Mouse (Mus musculus) stomach, embryonic 14.5 days (tissue): ENCODE data around the gene Xlr5a. TPM values are rescaled to one million over a fixed set of nuclear protein-coding genes. Genes with fewer than 3 reads are reported as not detected.
"Not testable (repeated sequence)": the region's sequence is repeated elsewhere in the genome, so short reads cannot be mapped to it uniquely, and the experiment has no call there.

Source experiments
- ATAC-seq: fragments of 200-750 bp; cut with Nextera tagmentation; 2 replicates; pipeline ENCODE4 v1.8.0; 2017; ENCODE audit warnings: low read depth, moderate TSS enrichment; ENCODE audit not compliant: insufficient number of reproducible peaks, insufficient read depth, low FRiP score
- H3K27ac ChIP-seq: fragments of 300-500 bp; sonication (generic); 2 replicates; pipeline ENCODE4 v1.5.1; 2014; ENCODE audit warnings: mild to moderate bottlenecking, low read length, moderate library complexity, mixed read lengths
- H3K27me3 ChIP-seq: fragments of 300-500 bp; sonication (generic); 2 replicates; pipeline ENCODE4 v1.6.1; 2014; ENCODE audit warnings: low read length, control low read depth, mixed read lengths; ENCODE audit not compliant: control insufficient read depth, insufficient read depth
- H3K36me3 ChIP-seq: fragments of 300-500 bp; sonication (generic); 2 replicates; pipeline ENCODE4 v1.6.1; 2014; ENCODE audit warnings: mild to moderate bottlenecking, control low read depth, low read length, moderate library complexity, mixed read lengths; ENCODE audit not compliant: control insufficient read depth, insufficient read depth
- H3K4me1 ChIP-seq: fragments of 300-500 bp; sonication (generic); 2 replicates; pipeline ENCODE4 v1.6.1; 2014; ENCODE audit warnings: low read length, control low read depth, mixed read lengths; ENCODE audit not compliant: control insufficient read depth, insufficient read depth
- H3K4me2 ChIP-seq: fragments of 300-500 bp; sonication (generic); replicated peaks from 2 replicates; pipeline ENCODE4 v1.6.1; 2014; ENCODE audit warnings: low read depth, low read length, control low read depth
- H3K4me3 ChIP-seq: fragments of 300-500 bp; sonication (generic); 2 replicates; pipeline ENCODE4 v1.5.1; 2014; ENCODE audit warnings: low read depth, low read length, control low read depth
- H3K9ac ChIP-seq: fragments of 300-500 bp; sonication (generic); replicated peaks from 2 replicates; pipeline ENCODE4 v1.6.1; 2014; ENCODE audit warnings: low read depth, mild to moderate bottlenecking, control low read depth, low read length, moderate library complexity, mixed read lengths
- H3K9me3 ChIP-seq: fragments of 300-500 bp; sonication (generic); 2 replicates; pipeline ENCODE4 v1.6.1; 2016; ENCODE audit warnings: low read depth, low read length, control low read depth; ENCODE audit not compliant: control insufficient read depth
- WGBS: fragments of 180-500 bp; shearing (Covaris S2); extraction: QIAGEN DNeasy Blood & Tissue Kit; methylation state at CpG from one replicate; pipeline ENCODE4 v1.1.7; 2014; 5-methylcytosine and 5-hydroxymethylcytosine counted together
- polyA plus RNA-seq: library from polyadenylated mRNA; unstranded; fragments of >200 nt; fragmentation: Nextera tagmentation; extraction: Ambion mirVana; gene quantifications from 2 replicates; pipeline ENCODE4 v1.2.1, GENCODE M21; 2014

Gene Xlr5a
- polyA plus RNA-seq: 0.16 TPM in 1 of 2 replicates, not detected in the other

DNA sequence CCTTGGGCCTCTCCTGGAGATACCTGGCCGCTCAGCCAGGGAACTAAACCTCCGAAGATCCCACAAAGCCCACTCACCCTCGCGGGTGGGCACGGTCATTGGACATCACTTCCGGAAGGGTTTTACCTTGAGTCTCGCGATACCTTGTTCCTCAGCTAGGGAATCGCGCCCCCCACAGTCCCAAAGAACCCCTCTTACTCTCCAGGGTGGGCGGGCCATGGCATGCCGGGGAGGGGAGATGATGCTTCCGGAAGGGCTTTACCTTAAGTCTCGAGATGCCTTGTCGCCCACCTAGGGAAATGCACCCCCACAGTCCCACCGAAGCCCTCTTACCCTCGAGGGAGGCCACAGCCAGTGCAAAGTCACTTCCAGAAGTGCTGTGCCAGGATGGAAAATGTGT lies at the start of gene Xlr5a, which contains the start of gene Xlr5c:
Gene Xlr5a, minus strand, starts transcription at position 101 of the 400 bp plus-strand sequence.
Gene Xlr5c, minus strand, starts transcription at position 101 of the 400 bp plus-strand sequence.
- H3K4me3 ChIP-seq, H3K9me3 ChIP-seq, H3K36me3 ChIP-seq, H3K27ac ChIP-seq, H3K4me1 ChIP-seq, H3K27me3 ChIP-seq, H3K4me2 ChIP-seq, ATAC-seq, H3K9ac ChIP-seq: not testable (repeated sequence)
- 92% methylated on average over 15 of the region's 17 CpGs for WGBS

DNA sequence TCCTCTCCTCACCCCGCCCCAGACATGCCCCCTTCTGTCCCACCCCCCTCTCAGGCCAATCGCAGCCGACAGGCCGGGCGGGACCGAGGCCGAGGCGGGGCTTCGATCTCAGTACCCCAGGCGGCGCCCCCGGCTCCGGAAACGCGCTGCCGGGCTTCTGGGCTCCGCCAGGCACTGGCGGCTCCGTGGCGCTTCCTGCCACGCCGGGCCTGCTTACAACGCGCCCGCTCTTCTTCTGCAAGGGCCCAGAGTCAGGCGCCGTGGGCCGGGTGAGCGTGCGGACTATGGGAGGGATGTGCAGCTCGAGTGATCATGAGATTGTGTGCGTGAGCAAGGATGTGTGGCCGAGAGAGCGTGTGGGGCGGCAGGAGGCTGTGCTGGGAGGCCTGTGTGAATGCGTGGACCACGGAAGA lies 49.7 kb upstream of the Xlr5a start, which contains the start of gene Zfp275:
Gene Zfp275, plus strand, starts transcription at position 139 of the 413 bp plus-strand sequence.
- peak within 1 kb of the TSS; percentile 67; the same call in 1 of the 2 replicates for H3K27ac ChIP-seq
- peak; percentile 89 for ATAC-seq

DNA sequence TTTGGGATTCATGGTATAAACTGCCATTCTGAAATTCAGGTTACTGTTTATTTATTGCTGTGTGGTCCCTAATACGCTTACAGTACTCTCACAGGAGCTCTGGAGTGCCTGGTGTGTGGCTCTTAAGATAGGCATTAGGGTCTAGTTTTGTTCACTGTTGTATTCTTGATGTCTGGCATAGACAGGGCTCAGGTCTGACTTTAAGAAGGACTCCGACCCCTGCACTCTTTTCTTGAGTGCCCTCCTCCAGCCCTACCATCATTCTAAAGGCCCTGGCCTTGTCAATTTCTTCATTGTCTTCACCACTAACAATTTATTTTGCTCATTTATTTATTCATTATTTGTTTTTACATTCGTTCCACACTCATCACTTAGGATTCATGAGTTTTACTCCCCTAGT lies 49.3 kb upstream of the Xlr5a start:
- Histone ChIP-seq H3K9me3 (no peaks in the 10 kb centered on the region), H3K36me3 (no peaks in the 10 kb centered on the region), H3K27ac (no peak overlapping the region), H3K4me1 (no peaks in the 10 kb centered on the region), H3K27me3 (no peaks in the 10 kb centered on the region), H3K4me3 (peak overlapping the region; percentile 59; the same call in 1 of the 2 replicates), H3K9ac (no peak overlapping the region), H3K4me2 (0 out of 2 replicates have a peak overlapping the region, but pooled peaks have one; percentile 14)
- ATAC-seq: no peak
- 21% methylated on average over 3 of the region's 3 CpGs for WGBS

More for the DNA sequence above, 49.7 kb upstream of the Xlr5a start, which contains the start of gene Zfp275:
- H3K4me2 ChIP-seq: peak within 1 kb of the TSS; percentile 44
- no peaks in the 10 kb centered on the region for H3K4me1 ChIP-seq
- no peaks in the 10 kb centered on the region for H3K36me3 ChIP-seq
- H3K27me3 ChIP-seq: no peaks in the 10 kb centered on the region
- 24% methylated on average over 37 of the region's 37 CpGs for WGBS
- H3K9ac ChIP-seq: peak within 1 kb of the TSS; percentile 57
- H3K9me3 ChIP-seq: no peaks in the 10 kb centered on the region
- peak within 1 kb of the TSS; percentile 59 for H3K4me3 ChIP-seq

DNA sequence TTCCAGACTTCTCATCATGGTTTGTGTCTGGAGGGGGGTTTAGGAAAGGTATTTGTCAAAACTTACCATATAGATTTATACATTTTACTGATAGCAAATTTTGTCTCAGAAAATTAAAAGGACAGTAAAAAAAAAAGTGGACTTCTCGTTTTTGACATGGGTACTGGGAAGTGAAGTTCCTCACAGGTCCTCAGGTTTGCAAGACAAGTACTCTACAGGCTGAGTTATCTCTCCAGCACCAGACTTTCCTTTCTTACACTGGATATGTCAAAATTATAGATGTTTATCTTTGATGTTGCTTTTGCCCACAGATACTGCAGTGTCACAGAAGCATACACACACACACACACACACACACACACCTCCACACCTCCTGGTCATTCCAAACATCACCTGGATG lies 48.7 kb upstream of the Xlr5a start:
- Histone ChIP-seq H3K4me2 (no peak overlapping the region), H3K36me3 (no peaks in the 10 kb centered on the region), H3K27me3 (no peaks in the 10 kb centered on the region)

DNA sequence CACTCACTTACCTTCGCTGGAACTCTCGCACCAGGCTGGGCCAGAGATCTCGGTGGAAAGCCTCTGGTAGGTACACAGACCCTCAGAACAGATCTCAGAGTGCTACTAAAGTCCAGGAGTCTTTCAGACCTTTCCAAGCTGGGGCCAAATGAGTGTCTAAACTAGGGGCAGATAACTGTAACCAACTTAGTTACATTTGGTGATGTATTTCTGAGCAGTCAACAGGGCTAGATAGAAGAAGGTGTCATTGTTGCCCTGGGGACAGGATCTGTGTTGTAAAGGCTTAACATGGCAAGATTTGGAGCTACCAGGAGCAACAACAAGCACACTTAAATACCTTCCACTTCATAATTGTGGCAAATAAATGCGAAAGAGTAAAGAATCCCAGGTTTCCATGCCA lies 44.0 kb upstream of the Xlr5a start, which contains the start of gene Gm45015:
Gene Gm45015, minus strand, starts transcription at position 101 of the 400 bp plus-strand sequence.
- H3K27ac ChIP-seq: no peak within 1 kb of the TSS
- no peak for ATAC-seq
- H3K9ac ChIP-seq: no peak within 1 kb of the TSS
- H3K4me2 ChIP-seq: no peak within 1 kb of the TSS
- H3K27me3 ChIP-seq: no peaks in the 10 kb centered on the region
- H3K4me1 ChIP-seq: no peaks in the 10 kb centered on the region
- 79% methylated on average over 4 of the region's 4 CpGs for WGBS
- no peaks in the 10 kb centered on the region for H3K36me3 ChIP-seq
- no peak within 1 kb of the TSS for H3K4me3 ChIP-seq
- H3K9me3 ChIP-seq: no peaks in the 10 kb centered on the region

More for the DNA sequence above, 48.7 kb upstream of the Xlr5a start:
- no peak for ATAC-seq
- WGBS: 48% methylated on average over 1 of the region's 1 CpGs
- Histone ChIP-seq H3K4me1 (no peaks in the 10 kb centered on the region), H3K9me3 (no peaks in the 10 kb centered on the region), H3K4me3 (no peak overlapping the region), H3K9ac (no peak overlapping the region), H3K27ac (no peak overlapping the region)

DNA sequence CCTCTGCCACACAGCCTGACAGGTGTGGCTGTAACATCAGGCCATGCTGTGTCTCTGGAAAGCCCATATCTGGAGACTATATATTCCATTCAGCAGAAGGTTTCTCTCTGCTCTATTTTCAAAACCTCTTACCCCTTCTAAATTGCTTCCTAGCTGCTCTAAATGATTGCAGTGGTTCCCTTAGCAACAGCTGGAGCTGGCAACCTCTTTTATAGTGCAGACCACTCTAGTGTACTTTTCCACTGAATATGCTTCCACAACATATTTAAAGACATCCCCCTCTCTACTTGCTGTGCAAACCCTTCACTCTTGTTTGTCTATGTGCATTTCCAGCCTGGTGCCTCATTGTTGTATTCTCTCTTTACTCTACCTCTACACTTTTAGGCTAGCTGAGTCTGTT lies 40.8 kb upstream of the Xlr5a start:
- no peak for ATAC-seq
- no peaks in the 10 kb centered on the region for H3K36me3 ChIP-seq

DNA sequence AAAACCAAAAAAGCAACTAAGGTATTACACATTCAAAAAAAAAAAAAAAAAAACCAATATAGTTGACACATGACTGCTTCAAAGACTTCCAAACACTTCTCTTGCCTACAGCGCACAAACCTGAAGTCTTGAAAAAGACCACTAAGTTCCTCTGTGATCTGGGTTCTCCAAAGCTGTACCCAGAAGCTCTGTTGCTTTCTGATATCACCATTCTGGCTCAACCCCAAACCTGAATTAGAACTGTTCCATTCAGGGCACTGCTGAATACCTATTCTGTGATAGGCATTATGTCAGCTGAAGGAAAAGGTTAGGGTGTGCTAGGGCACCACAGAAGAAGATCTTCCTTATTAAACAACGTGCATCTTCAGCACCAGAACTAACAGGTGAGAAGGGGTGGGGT lies 34.4 kb upstream of the Xlr5a start:
- WGBS: 72% methylated on average over 2 of the region's 2 CpGs
- H3K4me2 ChIP-seq: no peak overlapping the region
- no peak for ATAC-seq

More for the DNA sequence above, 40.8 kb upstream of the Xlr5a start:
- H3K27me3 ChIP-seq: no peaks in the 10 kb centered on the region
- H3K9ac ChIP-seq: no peak overlapping the region
- no peak overlapping the region for H3K4me3 ChIP-seq
- no peaks in the 10 kb centered on the region for H3K9me3 ChIP-seq
- H3K27ac ChIP-seq: no peak overlapping the region
- H3K4me1 ChIP-seq: no peaks in the 10 kb centered on the region
- no peak overlapping the region for H3K4me2 ChIP-seq

DNA sequence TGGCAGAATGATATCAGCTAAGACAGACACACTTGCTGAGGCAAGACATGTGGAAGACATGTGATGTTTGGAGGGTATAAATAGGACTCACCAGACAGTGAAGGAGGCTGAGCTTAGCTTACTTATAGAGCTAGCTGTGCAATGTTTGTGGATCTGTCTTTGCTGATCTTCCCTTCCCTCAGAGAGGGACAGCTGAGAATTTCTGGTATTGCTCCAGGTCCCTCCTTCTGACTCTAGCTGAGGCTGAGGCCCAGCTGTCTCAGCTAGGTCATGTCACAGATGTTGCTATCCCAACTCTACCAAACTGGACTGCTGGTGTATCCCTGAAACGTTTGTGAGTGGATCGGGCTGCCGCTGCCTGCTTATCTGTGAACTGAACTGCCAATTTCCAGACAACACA lies 28.3 kb upstream of the Xlr5a start:
- no peak overlapping the region for H3K27ac ChIP-seq
- H3K4me1 ChIP-seq: no peaks in the 10 kb centered on the region
- H3K4me3 ChIP-seq: no peak overlapping the region
- 67% methylated on average over 3 of the region's 3 CpGs for WGBS
- no peaks in the 10 kb centered on the region for H3K9me3 ChIP-seq
- ATAC-seq: no peak
- no peak overlapping the region for H3K9ac ChIP-seq
- no peak overlapping the region for H3K4me2 ChIP-seq
- no peaks in the 10 kb centered on the region for H3K36me3 ChIP-seq
- H3K27me3 ChIP-seq: no peaks in the 10 kb centered on the region

More for the DNA sequence above, 34.4 kb upstream of the Xlr5a start:
- Histone ChIP-seq H3K36me3 (no peaks in the 10 kb centered on the region), H3K4me3 (no peak overlapping the region), H3K27me3 (no peaks in the 10 kb centered on the region), H3K4me1 (no peaks in the 10 kb centered on the region), H3K9me3 (no peaks in the 10 kb centered on the region), H3K9ac (no peak overlapping the region), H3K27ac (no peak overlapping the region)

DNA sequence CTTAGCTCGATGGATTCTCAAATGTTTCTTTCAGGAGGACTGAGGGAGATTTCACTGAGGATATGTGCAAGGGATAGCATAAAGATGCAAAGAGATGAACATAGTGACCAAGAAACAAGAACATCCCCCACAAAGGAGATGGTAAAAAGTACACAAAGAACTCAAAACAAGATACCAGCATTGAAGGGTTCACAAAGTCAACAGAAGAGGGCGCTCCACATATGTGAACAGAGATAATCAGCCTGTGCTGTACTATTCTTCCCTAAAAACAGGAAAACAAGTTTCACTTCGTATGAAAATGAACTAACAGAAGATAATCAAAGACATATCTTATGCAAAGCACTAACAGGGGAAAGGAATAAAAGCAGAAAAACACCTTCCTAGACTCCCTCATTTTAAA lies 19.7 kb upstream of the Xlr5a start:
- ATAC-seq: no peak
- H3K4me3 ChIP-seq: no peak overlapping the region

More for the DNA sequence above, 19.7 kb upstream of the Xlr5a start:
- Histone ChIP-seq H3K4me2 (no peak overlapping the region), H3K36me3 (no peaks in the 10 kb centered on the region), H3K4me1 (no peaks in the 10 kb centered on the region), H3K9ac (no peak overlapping the region), H3K27me3 (no peaks in the 10 kb centered on the region), H3K27ac (no peak overlapping the region), H3K9me3 (no peaks in the 10 kb centered on the region)
- WGBS: 38% methylated on average over 3 of the region's 3 CpGs
